Mouse (Mus musculus): ENCODE measurements around the gene Dennd6b. TPM values are rescaled to one million over a fixed set of nuclear protein-coding genes. Genes with fewer than 3 reads are reported as not detected.

The Dennd6b gene
- polyA plus RNA-seq, 1 experiment from 2014 or later = 15.8 TPM

- no peaks in the 10 kb centered on the region for H3K27me3 ChIP-seq (ENCODE audit: control insufficient read depth, insufficient read depth, low read length)
- H3K4me3 ChIP-seq (ENCODE audit: low read length) = no peak overlapping the region
- no peak overlapping the region for H3K27ac ChIP-seq (ENCODE audit: low read depth, low read length)
- H3K9me3 ChIP-seq (ENCODE audit: control insufficient read depth, low read length) = no peaks in the 10 kb centered on the region
- H3K9ac ChIP-seq (ENCODE audit: low read depth, low read length) = no peak overlapping the region
- no peak for ATAC-seq (ENCODE audit: low FRiP score, low TSS enrichment)
- H3K4me2 ChIP-seq (replicated peaks; ENCODE audit: low read depth, low read length) = no peak overlapping the region
- H3K36me3 ChIP-seq (ENCODE audit: control insufficient read depth, insufficient read depth, low read length) = peaks cover 36% of the 10 kb centered on the region
- peaks cover 62% of the 10 kb centered on the region for H3K4me1 ChIP-seq (ENCODE audit: control insufficient read depth, insufficient read depth, low read length)
- 93% methylated on average over 5 of the region's 5 CpGs for WGBS
These were observed 24.7 kb downstream of the Dennd6b start for GRCm38 (mm10) chr15:89171526-89172051.

GRCm38 (mm10) chr15:89170102-89170501 is 26.2 kb downstream of the Dennd6b start:
- Histone ChIP-seq H3K9ac (ENCODE audit: low read depth, low read length) (no peak overlapping the region), H3K4me3 (ENCODE audit: low read length) (no peak overlapping the region), H3K27ac (ENCODE audit: low read depth, low read length) (peak overlapping the region; percentile 77), H3K9me3 (ENCODE audit: control insufficient read depth, low read length) (no peaks in the 10 kb centered on the region), H3K36me3 (ENCODE audit: control insufficient read depth, insufficient read depth, low read length) (peaks cover 50% of the 10 kb centered on the region), H3K27me3 (ENCODE audit: control insufficient read depth, insufficient read depth, low read length) (no peaks in the 10 kb centered on the region), H3K4me1 (ENCODE audit: control insufficient read depth, insufficient read depth, low read length) (peaks cover 47% of the 10 kb centered on the region), H3K4me2 (replicated peaks; ENCODE audit: low read depth, low read length) (no peak overlapping the region; the same call in 1 of the 2 replicates)
- 54% methylated on average over 3 of the region's 3 CpGs for WGBS
- no peak for ATAC-seq (ENCODE audit: low FRiP score, low TSS enrichment)

GRCm38 (mm10) chr15:89169431-89169830 is 26.9 kb downstream of the Dennd6b start:
- Histone ChIP-seq H3K9ac (ENCODE audit: low read depth, low read length) (0 out of 2 replicates have a peak overlapping the region, but pooled peaks have one; percentile 28), H3K27me3 (ENCODE audit: control insufficient read depth, insufficient read depth, low read length) (no peaks in the 10 kb centered on the region), H3K4me1 (ENCODE audit: control insufficient read depth, insufficient read depth, low read length) (peaks cover 41% of the 10 kb centered on the region), H3K36me3 (ENCODE audit: control insufficient read depth, insufficient read depth, low read length) (peaks cover 57% of the 10 kb centered on the region), H3K27ac (ENCODE audit: low read depth, low read length) (peak overlapping the region; percentile 77), H3K9me3 (ENCODE audit: control insufficient read depth, low read length) (no peaks in the 10 kb centered on the region), H3K4me3 (ENCODE audit: low read length) (peak overlapping the region; percentile 1; the same call in 1 of the 2 replicates), H3K4me2 (replicated peaks; ENCODE audit: low read depth, low read length) (peak overlapping the region; percentile 30)
- ATAC-seq (ENCODE audit: low FRiP score, low TSS enrichment) = peak; percentile 77
- WGBS = 6% methylated on average over 10 of the region's 10 CpGs

GRCm38 (mm10) chr15:89168922-89169321 is 27.4 kb downstream of the Dennd6b start:
- Histone ChIP-seq H3K36me3 (ENCODE audit: control insufficient read depth, insufficient read depth, low read length) (peaks cover 62% of the 10 kb centered on the region), H3K4me1 (ENCODE audit: control insufficient read depth, insufficient read depth, low read length) (peaks cover 36% of the 10 kb centered on the region), H3K4me3 (ENCODE audit: low read length) (no peak overlapping the region; the same call in 1 of the 2 replicates), H3K27ac (ENCODE audit: low read depth, low read length) (peak overlapping the region; percentile 77; the same call in 1 of the 2 replicates), H3K9me3 (ENCODE audit: control insufficient read depth, low read length) (no peaks in the 10 kb centered on the region), H3K9ac (ENCODE audit: low read depth, low read length) (0 out of 2 replicates have a peak overlapping the region, but pooled peaks have one; percentile 28), H3K27me3 (ENCODE audit: control insufficient read depth, insufficient read depth, low read length) (no peaks in the 10 kb centered on the region), H3K4me2 (replicated peaks; ENCODE audit: low read depth, low read length) (peak overlapping the region; percentile 30)
- ATAC-seq (ENCODE audit: low FRiP score, low TSS enrichment) = no peak
- WGBS = 60% methylated on average over 10 of the region's 10 CpGs

GRCm38 (mm10) chr15:89165478-89165877 is 30.8 kb downstream of the Dennd6b start:
- Histone ChIP-seq H3K4me1 (ENCODE audit: control insufficient read depth, insufficient read depth, low read length) (peaks cover 18% of the 10 kb centered on the region), H3K4me2 (replicated peaks; ENCODE audit: low read depth, low read length) (no peak overlapping the region), H3K36me3 (ENCODE audit: control insufficient read depth, insufficient read depth, low read length) (peaks cover 97% of the 10 kb centered on the region), H3K27me3 (ENCODE audit: control insufficient read depth, insufficient read depth, low read length) (no peaks in the 10 kb centered on the region), H3K9ac (ENCODE audit: low read depth, low read length) (no peak overlapping the region), H3K27ac (ENCODE audit: low read depth, low read length) (no peak overlapping the region), H3K9me3 (ENCODE audit: control insufficient read depth, low read length) (no peaks in the 10 kb centered on the region), H3K4me3 (ENCODE audit: low read length) (no peak overlapping the region)
- 96% methylated on average over 12 of the region's 12 CpGs for WGBS
- ATAC-seq (ENCODE audit: low FRiP score, low TSS enrichment) = no peak

GRCm38 (mm10) chr15:89161397-89161796 is 34.9 kb downstream of the Dennd6b start:
- WGBS = 75% methylated on average over 9 of the region's 9 CpGs
- no peak overlapping the region for H3K4me3 ChIP-seq (ENCODE audit: low read length)
- H3K4me1 ChIP-seq (ENCODE audit: control insufficient read depth, insufficient read depth, low read length) = no peaks in the 10 kb centered on the region
- no peak overlapping the region for H3K27ac ChIP-seq (ENCODE audit: low read depth, low read length)
- H3K9me3 ChIP-seq (ENCODE audit: control insufficient read depth, low read length) = no peaks in the 10 kb centered on the region
- no peak overlapping the region for H3K9ac ChIP-seq (ENCODE audit: low read depth, low read length)
- ATAC-seq (ENCODE audit: low FRiP score, low TSS enrichment) = no peak
- H3K27me3 ChIP-seq (ENCODE audit: control insufficient read depth, insufficient read depth, low read length) = no peaks in the 10 kb centered on the region
- no peak overlapping the region for H3K4me2 ChIP-seq (replicated peaks; ENCODE audit: low read depth, low read length)
- peaks cover 100% of the 10 kb centered on the region for H3K36me3 ChIP-seq (ENCODE audit: control insufficient read depth, insufficient read depth, low read length)

- H3K4me2 ChIP-seq (replicated peaks; ENCODE audit: low read depth, low read length) = no peak overlapping the region
- no peak overlapping the region for H3K27ac ChIP-seq (ENCODE audit: low read depth, low read length)
- H3K9ac ChIP-seq (ENCODE audit: low read depth, low read length) = no peak overlapping the region
- no peaks in the 10 kb centered on the region for H3K9me3 ChIP-seq (ENCODE audit: control insufficient read depth, low read length)
- no peaks in the 10 kb centered on the region for H3K27me3 ChIP-seq (ENCODE audit: control insufficient read depth, insufficient read depth, low read length)
- 95% methylated on average over 16 of the region's 16 CpGs for WGBS
- H3K4me1 ChIP-seq (ENCODE audit: control insufficient read depth, insufficient read depth, low read length) = no peaks in the 10 kb centered on the region
- no peak for ATAC-seq (ENCODE audit: low FRiP score, low TSS enrichment)
- H3K4me3 ChIP-seq (ENCODE audit: low read length) = no peak overlapping the region
- H3K36me3 ChIP-seq (ENCODE audit: control insufficient read depth, insufficient read depth, low read length) = peaks cover 97% of the 10 kb centered on the region
These were observed 37.8 kb downstream of the Dennd6b start for GRCm38 (mm10) chr15:89158516-89158915.

GRCm38 (mm10) chr15:89157954-89158353 is 38.3 kb downstream of the Dennd6b start:
- H3K9me3 ChIP-seq (ENCODE audit: control insufficient read depth, low read length) = no peaks in the 10 kb centered on the region
- no peak for ATAC-seq (ENCODE audit: low FRiP score, low TSS enrichment)
- no peaks in the 10 kb centered on the region for H3K4me1 ChIP-seq (ENCODE audit: control insufficient read depth, insufficient read depth, low read length)
- no peak overlapping the region for H3K4me3 ChIP-seq (ENCODE audit: low read length)
- no peak overlapping the region for H3K27ac ChIP-seq (ENCODE audit: low read depth, low read length)
- peaks cover 92% of the 10 kb centered on the region for H3K36me3 ChIP-seq (ENCODE audit: control insufficient read depth, insufficient read depth, low read length)
- WGBS = 68% methylated on average over 7 of the region's 7 CpGs
- H3K27me3 ChIP-seq (ENCODE audit: control insufficient read depth, insufficient read depth, low read length) = no peaks in the 10 kb centered on the region
- no peak overlapping the region for H3K9ac ChIP-seq (ENCODE audit: low read depth, low read length)
- H3K4me2 ChIP-seq (replicated peaks; ENCODE audit: low read depth, low read length) = no peak overlapping the region

- Histone ChIP-seq H3K4me2 (replicated peaks; ENCODE audit: low read depth, low read length) (no peak overlapping the region), H3K4me3 (ENCODE audit: low read length) (no peak overlapping the region), H3K9ac (ENCODE audit: low read depth, low read length) (no peak overlapping the region), H3K27me3 (ENCODE audit: control insufficient read depth, insufficient read depth, low read length) (0 out of 2 replicates have a peak, but pooled peaks cover 4% of the 10 kb centered on the region), H3K9me3 (ENCODE audit: control insufficient read depth, low read length) (no peaks in the 10 kb centered on the region), H3K27ac (ENCODE audit: low read depth, low read length) (no peak overlapping the region), H3K4me1 (ENCODE audit: control insufficient read depth, insufficient read depth, low read length) (peaks cover 25% of the 10 kb centered on the region), H3K36me3 (ENCODE audit: control insufficient read depth, insufficient read depth, low read length) (peaks cover 35% of the 10 kb centered on the region)
- ATAC-seq (ENCODE audit: low FRiP score, low TSS enrichment) = no peak
These were observed 44.0 kb downstream of the Dennd6b start for GRCm38 (mm10) chr15:89152312-89152711.
